Mouse (Mus musculus) heart, embryonic 12.5 days (tissue): Measurements from ENCODE around the gene Msh6. TPM values are rescaled to one million over a fixed set of nuclear protein-coding genes. Genes with fewer than 3 reads are reported as not detected.
A peak's percentile ranks its signal among the peaks of the same experiment; 100 is the strongest.
"Not testable (repeated sequence)": the region's sequence is repeated elsewhere in the genome, so short reads cannot be mapped to it uniquely, and the experiment has no call there.

Experiments used
- ATAC-seq: fragments of 200-750 bp; cut with Nextera tagmentation; 2 replicates; pipeline ENCODE4 v1.8.0; 2017; ENCODE audit warnings: moderate TSS enrichment, moderate library complexity; ENCODE audit not compliant: insufficient number of reproducible peaks, low FRiP score
- H3K27ac ChIP-seq: fragments of 300-500 bp; sonication (generic); 2 replicates; pipeline ENCODE4 v1.5.1; 2016; ENCODE audit warnings: mild to moderate bottlenecking, moderate library complexity; ENCODE audit not compliant: poor library complexity, severe bottlenecking
- H3K27me3 ChIP-seq: fragments of 300-500 bp; sonication (generic); replicated peaks from 2 replicates; pipeline ENCODE4 v1.6.1; 2016; ENCODE audit warnings: mild to moderate bottlenecking, moderate library complexity
- H3K36me3 ChIP-seq: fragments of 300-500 bp; sonication (generic); 2 replicates; pipeline ENCODE4 v1.6.1; 2016; ENCODE audit warnings: mild to moderate bottlenecking, moderate library complexity
- H3K4me1 ChIP-seq: fragments of 300-500 bp; sonication (generic); replicated peaks from 2 replicates; pipeline ENCODE4 v1.6.1; 2016; ENCODE audit warnings: mild to moderate bottlenecking
- H3K4me2 ChIP-seq: fragments of 300-500 bp; sonication (generic); 2 replicates; pipeline ENCODE4 v1.6.1; 2016; ENCODE audit warnings: mild to moderate bottlenecking, moderate library complexity
- H3K4me3 ChIP-seq: fragments of 300-500 bp; sonication (generic); 2 replicates; pipeline ENCODE4 v1.5.1; 2016; ENCODE audit warnings: mild to moderate bottlenecking
- H3K9ac ChIP-seq: fragments of 300-500 bp; sonication (generic); 2 replicates; pipeline ENCODE4 v1.6.1; 2016; ENCODE audit warnings: mild to moderate bottlenecking, moderate library complexity
- H3K9me3 ChIP-seq: fragments of 300-500 bp; sonication (generic); replicated peaks from 2 replicates; pipeline ENCODE4 v1.6.1; 2016; ENCODE audit warnings: mild to moderate bottlenecking, moderate library complexity
- WGBS: fragments of 180-500 bp; shearing (Covaris S2); methylation state at CpG from one replicate; pipeline ENCODE4 v1.1.7; 2016; 5-methylcytosine and 5-hydroxymethylcytosine counted together
- polyA plus RNA-seq: library from polyadenylated mRNA; unstranded; fragments of >200 nt; fragmentation: Nextera tagmentation; extraction: Ambion mirVana; gene quantifications from 2 replicates; pipeline ENCODE4 v1.2.1, GENCODE M21; 2016

Gene Msh6
- 40.3 and 43.3 TPM in 2 replicates for polyA plus RNA-seq

GRCm38 (mm10) chr17:87974629-87975228 is at the start of gene Msh6:
Gene Msh6, plus strand, starts transcription at chr17:87975062.
- Histone ChIP-seq H3K4me3 (peak within 1 kb of the TSS; percentile 86), H3K4me1 (peaks cover 15% of the 10 kb centered on the region), H3K27me3 (no peaks in the 10 kb centered on the region), H3K9me3 (no peaks in the 10 kb centered on the region), H3K9ac (peak within 1 kb of the TSS; percentile 90), H3K27ac (peak within 1 kb of the TSS; percentile 78), H3K36me3 (peaks cover 15% of the 10 kb centered on the region; the same call in 1 of the 2 replicates), H3K4me2 (peak within 1 kb of the TSS; percentile 74)
- ATAC-seq = peak; percentile 98
- WGBS = under 1% methylated on average over 63 of the region's 63 CpGs

GRCm38 (mm10) chr17:87934326-87934725 is 40.5 kb upstream of the Msh6 start:
- H3K4me2 ChIP-seq = no peak overlapping the region
- no peak for ATAC-seq
- no peak overlapping the region for H3K4me3 ChIP-seq
- H3K9me3 ChIP-seq = peaks cover 6% of the 10 kb centered on the region; the same call in 1 of the 2 replicates
- H3K9ac ChIP-seq = no peak overlapping the region
- no peak overlapping the region for H3K27ac ChIP-seq
- no peaks in the 10 kb centered on the region for H3K27me3 ChIP-seq
- H3K36me3 ChIP-seq = no peaks in the 10 kb centered on the region
- 66% methylated on average over 10 of the region's 10 CpGs for WGBS
- H3K4me1 ChIP-seq = no peaks in the 10 kb centered on the region

- Histone ChIP-seq H3K4me3 (no peak overlapping the region), H3K36me3 (no peaks in the 10 kb centered on the region), H3K9me3 (peaks cover 6% of the 10 kb centered on the region; the same call in 1 of the 2 replicates), H3K9ac (no peak overlapping the region), H3K4me2 (no peak overlapping the region), H3K27ac (no peak overlapping the region), H3K4me1 (no peaks in the 10 kb centered on the region), H3K27me3 (no peaks in the 10 kb centered on the region)
- no peak for ATAC-seq
- 75% methylated on average over 8 of the region's 8 CpGs for WGBS
These were observed 40.1 kb upstream of the Msh6 start for GRCm38 (mm10) chr17:87934736-87935135.

GRCm38 (mm10) chr17:87936156-87936555 is 38.7 kb upstream of the Msh6 start:
- H3K9ac ChIP-seq = no peak overlapping the region
- peaks cover 6% of the 10 kb centered on the region; the same call in 1 of the 2 replicates for H3K9me3 ChIP-seq
- H3K4me2 ChIP-seq = no peak overlapping the region
- H3K4me1 ChIP-seq = no peaks in the 10 kb centered on the region
- 83% methylated on average over 4 of the region's 4 CpGs for WGBS
- H3K27ac ChIP-seq = no peak overlapping the region
- no peak overlapping the region for H3K4me3 ChIP-seq
- no peak for ATAC-seq
- no peaks in the 10 kb centered on the region for H3K36me3 ChIP-seq
- no peaks in the 10 kb centered on the region for H3K27me3 ChIP-seq

- ATAC-seq = no peak
- WGBS = 42% methylated on average over 16 of the region's 16 CpGs
- no peaks in the 10 kb centered on the region for H3K36me3 ChIP-seq
- no peaks in the 10 kb centered on the region for H3K4me1 ChIP-seq
- no peak overlapping the region for H3K4me2 ChIP-seq
- no peak overlapping the region for H3K27ac ChIP-seq
- H3K9ac ChIP-seq = no peak overlapping the region
- H3K27me3 ChIP-seq = no peaks in the 10 kb centered on the region
- no peak overlapping the region for H3K4me3 ChIP-seq
- no peaks in the 10 kb centered on the region for H3K9me3 ChIP-seq
These were observed 25.8 kb upstream of the Msh6 start for GRCm38 (mm10) chr17:87948965-87949584.

GRCm38 (mm10) chr17:87954618-87955124 is 20.2 kb upstream of the Msh6 start:
- H3K4me3 ChIP-seq, H3K9ac ChIP-seq, H3K36me3 ChIP-seq, H3K27ac ChIP-seq, H3K27me3 ChIP-seq, H3K4me2 ChIP-seq, ATAC-seq, H3K4me1 ChIP-seq, H3K9me3 ChIP-seq: not testable (repeated sequence)
- WGBS = 79% methylated on average over 13 of the region's 13 CpGs

GRCm38 (mm10) chr17:87957096-87957840 is 17.6 kb upstream of the Msh6 start:
- H3K9ac ChIP-seq = no peak overlapping the region
- WGBS = 73% methylated on average over 12 of the region's 12 CpGs
- H3K4me1 ChIP-seq = no peaks in the 10 kb centered on the region
- H3K4me3 ChIP-seq = no peak overlapping the region
- no peaks in the 10 kb centered on the region for H3K27me3 ChIP-seq
- no peaks in the 10 kb centered on the region for H3K36me3 ChIP-seq
- H3K9me3 ChIP-seq = 0 out of 2 replicates have a peak, but pooled peaks cover 6% of the 10 kb centered on the region
- ATAC-seq = no peak
- H3K27ac ChIP-seq = no peak overlapping the region
- H3K4me2 ChIP-seq = no peak overlapping the region

- Histone ChIP-seq H3K36me3 (no peaks in the 10 kb centered on the region), H3K9me3 (0 out of 2 replicates have a peak, but pooled peaks cover 6% of the 10 kb centered on the region), H3K4me3 (no peak overlapping the region), H3K27ac (no peak overlapping the region), H3K4me1 (no peaks in the 10 kb centered on the region), H3K27me3 (no peaks in the 10 kb centered on the region), H3K9ac (no peak overlapping the region), H3K4me2 (no peak overlapping the region)
- WGBS = 66% methylated on average over 8 of the region's 8 CpGs
- no peak for ATAC-seq
These were observed 16.6 kb upstream of the Msh6 start for GRCm38 (mm10) chr17:87958283-87958682.

- WGBS = 90% methylated on average over 11 of the region's 11 CpGs
- not testable (repeated sequence) for H3K36me3 ChIP-seq, H3K4me3 ChIP-seq, H3K9me3 ChIP-seq, H3K4me1 ChIP-seq, ATAC-seq, H3K9ac ChIP-seq, H3K27me3 ChIP-seq, H3K27ac ChIP-seq, H3K4me2 ChIP-seq
These were observed 15.5 kb upstream of the Msh6 start for GRCm38 (mm10) chr17:87959406-87959805.

GRCm38 (mm10) chr17:87959931-87960330 is 14.9 kb upstream of the Msh6 start:
- H3K36me3 ChIP-seq, H3K4me2 ChIP-seq, H3K4me3 ChIP-seq, ATAC-seq, H3K9me3 ChIP-seq, H3K27ac ChIP-seq, H3K9ac ChIP-seq, H3K27me3 ChIP-seq, H3K4me1 ChIP-seq: not testable (repeated sequence)
- WGBS = 83% methylated on average over 5 of the region's 5 CpGs
